In the genomic region with DNA sequence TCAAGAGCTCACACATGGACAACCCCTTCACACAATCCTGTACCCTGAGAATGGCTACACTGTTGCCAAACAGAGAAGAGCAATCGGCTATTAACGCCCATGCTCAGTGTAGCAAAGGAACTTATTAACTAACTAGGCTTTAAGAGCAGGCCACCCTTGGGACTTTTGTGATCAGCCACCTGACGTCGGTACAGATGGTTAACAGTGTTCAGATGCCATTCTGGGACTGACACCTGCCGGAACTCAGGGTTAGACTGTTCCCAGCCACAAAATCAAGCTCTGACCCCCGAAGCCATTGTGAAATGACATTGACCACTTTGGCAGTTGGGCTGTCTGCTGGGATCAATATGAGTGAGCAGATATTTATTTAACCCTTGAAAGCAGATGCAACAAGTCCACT, we compare ENCODE assay signal across 27 mouse cellular contexts. TPM values are rescaled to one million over a fixed set of nuclear protein-coding genes. Genes with fewer than 3 reads are reported as not detected.
DNase-seq lines count a peak whose midpoint lies in the region; ATAC-seq and TF ChIP-seq lines count a peak whose summit lies in the region.
"Had no signal": no experiment of that assay in that cellular context is flagged by ENCODE, and none has a peak within 500 bp of the region (broad histone marks: within the 10 kb centered on the region; RNA-seq: fewer than 3 reads in every experiment).

No protein-coding gene starts in this region.

- H3K4me3 ChIP-seq in kidney, embryonic 16.5 days (ENCODE audit: low read length), result no peak overlapping the region
- no peak overlapping the region for H3K4me3 ChIP-seq in liver, postnatal 0 days (ENCODE audit: low read depth, low read length)
- H3K4me3 ChIP-seq: heart, embryonic 12.5 days; layer of hippocampus, adult 2 months; liver, embryonic 15.5 days; midbrain, embryonic 10.5 days; myocyte had no signal

- H3K4me1 ChIP-seq in kidney, embryonic 16.5 days (ENCODE audit: insufficient read depth, low read length), result peaks cover 6% of the 10 kb centered on the region
- peaks cover 17% of the 10 kb centered on the region for H3K4me1 ChIP-seq in liver, postnatal 0 days (ENCODE audit: insufficient read depth)
- H3K4me1 ChIP-seq: heart, embryonic 12.5 days had no signal

- H3K9ac ChIP-seq in kidney, embryonic 16.5 days (replicated peaks; ENCODE audit: low read length), result no peak overlapping the region
- no peak overlapping the region for H3K9ac ChIP-seq in liver, postnatal 0 days (replicated peaks)
- H3K9ac ChIP-seq: heart, embryonic 12.5 days; liver, embryonic 15.5 days had no signal

- H3K27me3 ChIP-seq in kidney, embryonic 16.5 days (ENCODE audit: insufficient read depth, low read length), result no peaks in the 10 kb centered on the region
- no peaks in the 10 kb centered on the region for H3K27me3 ChIP-seq in liver, postnatal 0 days (ENCODE audit: insufficient read depth, low read length)
- H3K27me3 ChIP-seq: heart, embryonic 12.5 days; liver, embryonic 15.5 days had no signal

- TF ChIP-seq CTCF in liver, postnatal 0 days (IDR thresholded peaks at IDR 0.05; ENCODE audit: low read depth), result no peak

- peak; percentile 46; the same call in 1 of the 2 replicates for TF ChIP-seq EP300 in liver, postnatal 0 days (IDR thresholded peaks at IDR 0.05; ENCODE audit: low read depth)

- intact Hi-C loops in heart, postnatal 25 days (cut with DNase I), result loop anchor here (2.0 kb wide), 1 partner anchor 21 kb away; no protein-coding TSS in a partner anchor

- no peak overlapping the region for H3K27ac ChIP-seq in kidney, embryonic 16.5 days (ENCODE audit: low read length)
- H3K27ac ChIP-seq in liver, postnatal 0 days (ENCODE audit: low read depth), result peak overlapping the region; percentile 60
- H3K27ac ChIP-seq: hindbrain, postnatal 0 days; layer of hippocampus, adult 2 months; liver, embryonic 15.5 days; midbrain, embryonic 10.5 days had no signal

- H3K36me3 ChIP-seq in kidney, embryonic 16.5 days (ENCODE audit: insufficient read depth, low read length), result no peaks in the 10 kb centered on the region
- no peaks in the 10 kb centered on the region for H3K36me3 ChIP-seq in liver, postnatal 0 days (replicated peaks; ENCODE audit: insufficient read depth, low read length)
- H3K36me3 ChIP-seq: heart, embryonic 12.5 days; liver, embryonic 15.5 days; midbrain, embryonic 10.5 days had no signal

- no peaks in the 10 kb centered on the region for H3K9me3 ChIP-seq in kidney, embryonic 16.5 days (ENCODE audit: low read length)
- no peaks in the 10 kb centered on the region for H3K9me3 ChIP-seq in liver, postnatal 0 days (ENCODE audit: low read length)
- H3K9me3 ChIP-seq: heart, embryonic 12.5 days; liver, embryonic 15.5 days; midbrain, embryonic 10.5 days had no signal

- DNase-seq in heart, adult 11 months, result peak; percentile 91
- DNase-seq in heart, postnatal 25 days (ENCODE audit: low spot score), result no peak
- DNase-seq in kidney, postnatal 25 days, result peak; percentile 36 to 57
- DNase-seq in A20 (ENCODE audit: low read depth, low spot score), result peak; percentile 47
- peak; percentile 60 for DNase-seq in liver, postnatal 0 days
- DNase-seq: adrenal gland, postnatal 36 days; B cell, adult 2 months; cerebellum, adult 9-10 months; layer of hippocampus, postnatal 36 days; right cerebral cortex, adult 18-20 months; right cerebral cortex, postnatal 4 days; thymus, postnatal 25 days had no signal

- 73% methylated on average over 6 of the region's 6 CpGs for WGBS in kidney, embryonic 16.5 days
- 49% methylated on average over 6 of the region's 6 CpGs for WGBS in liver, postnatal 0 days (ENCODE audit: insufficient replicate concordance)

- no peak overlapping the region for H3K4me2 ChIP-seq in kidney, embryonic 16.5 days (replicated peaks; ENCODE audit: low read depth, low read length)
- no peak overlapping the region for H3K4me2 ChIP-seq in liver, postnatal 0 days (ENCODE audit: low read depth, low read length)
- H3K4me2 ChIP-seq: heart, embryonic 12.5 days; liver, embryonic 15.5 days had no signal

- ATAC-seq in kidney, embryonic 16.5 days (ENCODE audit: low FRiP score, low TSS enrichment), result no peak
- peak; percentile 87 for ATAC-seq in liver, postnatal 0 days
- no peak for ATAC-seq in erythroid progenitor cell, adult 5-6 weeks (replicated peaks; ENCODE audit: low FRiP score, poor library complexity, severe bottlenecking)
- ATAC-seq: forebrain, embryonic 14.5 days; hindbrain, postnatal 0 days; intestine, embryonic 16.5 days; lung, postnatal 0 days; midbrain, embryonic 16.5 days had no signal

RNA-seq across cellular contexts. Expression of gene Rsph1, which starts 15.8 kb away (rescaled TPM):
- 1 to 10 TPM; 1.7 to 2.1 TPM for total RNA-seq in heart, postnatal 25 days (2021)
- 2.0 and 2.3 TPM in 2 replicates for polyA plus RNA-seq in kidney, embryonic 16.5 days (2015; fragmentation: Nextera tagmentation; extraction: Ambion mirVana)
- 0.90 and 1.0 TPM in 2 replicates for polyA plus RNA-seq in liver, postnatal 0 days (2015; fragmentation: Nextera tagmentation; extraction: Ambion mirVana)
- total RNA-seq in erythroid progenitor cell, adult 5-6 weeks (2015; ENCODE audit: low replicate concordance), result 4.0 TPM in 1 of 2 replicates, not detected in the other
- not detected in 2 replicates for total RNA-seq in erythroid progenitor cell, adult 5-6 weeks (2017; ENCODE audit: low replicate concordance)

RNA-seq across cellular contexts. Expression of gene Slc37a1, which starts 25.2 kb away (rescaled TPM):
- total RNA-seq in heart, postnatal 25 days (2021), result 10 to 100 TPM; 10.4 to 13.3 TPM
- 2.8 and 3.0 TPM in 2 replicates for polyA plus RNA-seq in kidney, embryonic 16.5 days (2015; fragmentation: Nextera tagmentation; extraction: Ambion mirVana)
- 4.3 and 4.5 TPM in 2 replicates for polyA plus RNA-seq in liver, postnatal 0 days (2015; fragmentation: Nextera tagmentation; extraction: Ambion mirVana)
- total RNA-seq in erythroid progenitor cell, adult 5-6 weeks (2015; ENCODE audit: low replicate concordance), result 2.5 and 4.7 TPM in 2 replicates
- 0.23 and 1.2 TPM in 2 replicates for total RNA-seq in erythroid progenitor cell, adult 5-6 weeks (2017; ENCODE audit: low replicate concordance)

RNA-seq across cellular contexts. Expression of gene Ubash3a, which starts 53.7 kb away (rescaled TPM):
- not detected for total RNA-seq in heart, postnatal 25 days (2021)
- 0.28 and 0.40 TPM in 2 replicates for polyA plus RNA-seq in kidney, embryonic 16.5 days (2015; fragmentation: Nextera tagmentation; extraction: Ambion mirVana)
- 4.2 and 4.6 TPM in 2 replicates for polyA plus RNA-seq in liver, postnatal 0 days (2015; fragmentation: Nextera tagmentation; extraction: Ambion mirVana)
- 5.0 and 6.8 TPM in 2 replicates for total RNA-seq in erythroid progenitor cell, adult 5-6 weeks (2015; ENCODE audit: low replicate concordance)
- total RNA-seq in erythroid progenitor cell, adult 5-6 weeks (2017; ENCODE audit: low replicate concordance), result 1.8 and 12.2 TPM in 2 replicates
- total RNA-seq: gastrocnemius, adult 8-10 months; left cerebral cortex, postnatal 10 days had no signal
- polyA plus RNA-seq: forebrain, embryonic 14.5 days; frontal cortex, adult 2 months; hindbrain, postnatal 0 days; midbrain, embryonic 16.5 days; myocyte had no signal
